ENCODE assay signal across 32 mouse cellular contexts in genomic region chr11:84940140-84940539, GRCm38 (mm10). TPM values are rescaled to one million over a fixed set of nuclear protein-coding genes. Genes with fewer than 3 reads are reported as not detected.
DNase-seq lines count a peak whose midpoint lies in the region; ATAC-seq and TF ChIP-seq lines count a peak whose summit lies in the region.
"Had no signal": no experiment of that assay in that cellular context is flagged by ENCODE, and none has a peak within 500 bp of the region (broad histone marks: within the 10 kb centered on the region; RNA-seq: fewer than 3 reads in every experiment).

No protein-coding gene starts in this region.

- H3K9ac ChIP-seq in forebrain, embryonic 15.5 days (replicated peaks), result no peak overlapping the region
- no peak overlapping the region for H3K9ac ChIP-seq in forebrain, embryonic 12.5 days
- H3K9ac ChIP-seq: embryonic facial prominence, embryonic 12.5 days; kidney, embryonic 15.5 days; limb, embryonic 15.5 days; liver, embryonic 13.5 days; neural tube, embryonic 12.5 days had no signal

- no peak for DNase-seq in layer of hippocampus, adult 2 months (ENCODE audit: low spot score in 2 of 2)
- no peak for DNase-seq in layer of hippocampus, adult 11-12 months (ENCODE audit: low spot score)
- peak; percentile 42 to 49 for DNase-seq in right cerebral cortex, postnatal 10 days (ENCODE audit: low spot score in 2 of 2)
- no peak for DNase-seq in right cerebral cortex, adult 2 months (ENCODE audit: low spot score in 2 of 2)
- DNase-seq in cerebellum, postnatal 10 days, result no peak
- DNase-seq in ovary, postnatal 14 days (ENCODE audit: low spot score), result no peak
- DNase-seq: adrenal gland, postnatal 14 days; cerebellum, adult 2 months; cerebellum, postnatal 25 days; embryo, embryonic 11 days; gastrocnemius, postnatal 14 days; heart, postnatal 14 days; kidney, adult 18-20 months; kidney, postnatal 25 days; liver, embryonic 13.5 days; lung, adult 18-20 months; thymus, adult 18-20 months; thymus, postnatal 25 days had no signal

- no peaks in the 10 kb centered on the region for H3K27me3 ChIP-seq in forebrain, embryonic 15.5 days
- H3K27me3 ChIP-seq in forebrain, embryonic 12.5 days, result peaks cover 12% of the 10 kb centered on the region; the same call in 1 of the 2 replicates

- no peaks in the 10 kb centered on the region for H3K36me3 ChIP-seq in forebrain, embryonic 15.5 days
- H3K36me3 ChIP-seq in forebrain, embryonic 12.5 days (replicated peaks), result no peaks in the 10 kb centered on the region
- H3K36me3 ChIP-seq: embryonic facial prominence, embryonic 12.5 days; kidney, embryonic 15.5 days; limb, embryonic 10.5 days; limb, embryonic 15.5 days; liver, embryonic 13.5 days; neural tube, embryonic 12.5 days had no signal

- 54% methylated on average over 10 of the region's 10 CpGs for WGBS in forebrain, embryonic 15.5 days
- 75% methylated on average over 10 of the region's 10 CpGs for WGBS in forebrain, embryonic 12.5 days

- H3K4me3 ChIP-seq in forebrain, embryonic 15.5 days, result no peak overlapping the region
- no peak overlapping the region for H3K4me3 ChIP-seq in forebrain, embryonic 12.5 days (replicated peaks)
- H3K4me3 ChIP-seq in layer of hippocampus, adult 2 months, result no peak overlapping the region
- H3K4me3 ChIP-seq: embryonic facial prominence, embryonic 12.5 days; kidney, embryonic 15.5 days; limb, embryonic 10.5 days; limb, embryonic 15.5 days; liver, embryonic 13.5 days; myocyte; neural tube, embryonic 12.5 days had no signal

- no peak for ATAC-seq in forebrain, embryonic 15.5 days (replicated peaks)
- ATAC-seq in forebrain, embryonic 12.5 days (ENCODE audit: low FRiP score), result no peak
- ATAC-seq: lung, postnatal 0 days had no signal

- H3K27ac ChIP-seq in forebrain, embryonic 15.5 days (replicated peaks), result peak overlapping the region; percentile 85
- no peak overlapping the region for H3K27ac ChIP-seq in forebrain, embryonic 12.5 days
- H3K27ac ChIP-seq in layer of hippocampus, adult 2 months, result peak overlapping the region; percentile 92
- H3K27ac ChIP-seq: embryonic facial prominence, embryonic 12.5 days; kidney, embryonic 15.5 days; limb, embryonic 10.5 days; limb, embryonic 15.5 days; liver, embryonic 13.5 days; macrophage; neural tube, embryonic 12.5 days; stomach, postnatal 0 days had no signal

- peaks cover 28% of the 10 kb centered on the region for H3K4me1 ChIP-seq in forebrain, embryonic 15.5 days
- H3K4me1 ChIP-seq in forebrain, embryonic 12.5 days, result peaks cover 18% of the 10 kb centered on the region

- TF ChIP-seq CTCF in layer of hippocampus, adult 2 months (conservative IDR thresholded peaks at IDR 0.05), result no peak

- no peak overlapping the region for H3K4me2 ChIP-seq in forebrain, embryonic 15.5 days (replicated peaks)
- no peak overlapping the region for H3K4me2 ChIP-seq in forebrain, embryonic 12.5 days
- H3K4me2 ChIP-seq: embryonic facial prominence, embryonic 12.5 days; kidney, embryonic 15.5 days; limb, embryonic 15.5 days; liver, embryonic 13.5 days; neural tube, embryonic 12.5 days had no signal

- no peaks in the 10 kb centered on the region for H3K9me3 ChIP-seq in forebrain, embryonic 15.5 days
- no peaks in the 10 kb centered on the region for H3K9me3 ChIP-seq in forebrain, embryonic 12.5 days
- H3K9me3 ChIP-seq: embryonic facial prominence, embryonic 12.5 days; kidney, embryonic 15.5 days; limb, embryonic 10.5 days; limb, embryonic 15.5 days; liver, embryonic 13.5 days; neural tube, embryonic 12.5 days had no signal

RNA-seq across cellular contexts. Expression of gene Car4, which starts 17.4 kb away (rescaled TPM):
- 1.9 and 2.7 TPM in 2 replicates for polyA plus RNA-seq in forebrain, embryonic 15.5 days (2015; fragmentation: Nextera tagmentation; extraction: Ambion mirVana)
- polyA plus RNA-seq in forebrain, embryonic 12.5 days (2016; fragmentation: Nextera tagmentation; extraction: Ambion mirVana), result 1.4 and 1.6 TPM in 2 replicates
- 10 to 100 TPM; 67.0 to 73.9 TPM for total RNA-seq in layer of hippocampus, adult 2 months (2021)
- total RNA-seq: granulocyte monocyte progenitor cell, adult 5-6 weeks; megakaryocyte-erythroid progenitor cell, adult 5-6 weeks; MEL had no signal
- polyA plus RNA-seq: limb, embryonic 15.5 days; macrophage; myocyte had no signal

RNA-seq across cellular contexts. Expression of gene Znhit3, which starts 24.0 kb away (rescaled TPM):
- 61.7 and 67.8 TPM in 2 replicates for polyA plus RNA-seq in forebrain, embryonic 15.5 days (2015; fragmentation: Nextera tagmentation; extraction: Ambion mirVana)
- polyA plus RNA-seq in forebrain, embryonic 12.5 days (2016; fragmentation: Nextera tagmentation; extraction: Ambion mirVana), result 65.9 and 67.6 TPM in 2 replicates
- 10 to 100 TPM; 30.7 to 32.1 TPM for total RNA-seq in layer of hippocampus, adult 2 months (2021)

Comparison
In these comparisons a context has a peak if more than half of its experiments do, and no peak if none do; other contexts are left out.
1. DNase-seq: peak in right cerebral cortex, postnatal 10 days (2 of 2); none in layer of hippocampus, adult 2 months (0 of 2), layer of hippocampus, adult 11-12 months (single experiment), right cerebral cortex, adult 2 months (0 of 2), cerebellum, postnatal 10 days (0 of 2) and ovary, postnatal 14 days (single experiment).